Mouse (Mus musculus) MEL (cell line): ENCODE results near the gene 4930503B20Rik.

Source experiments
- CTCF ChIP-seq, 3 experiments: IDR thresholded peaks in 2 of 3; conservative IDR thresholded peaks in 1 of 3; 2 replicates each; pipeline ENCODE4 v1.5.1; 2011 to 2012; ENCODE audit warnings: low read length in 3 of 3, low read depth in 2 of 3, mild to moderate bottlenecking in 2 of 3, improper control_type of control experiment in 1 of 3, inconsistent platforms in 1 of 3, mixed read lengths in 1 of 3, moderate library complexity in 1 of 3; ENCODE audit not compliant: control insufficient read depth in 1 of 3, insufficient read depth in 1 of 3, poor library complexity in 1 of 3, severe bottlenecking in 1 of 3
- E2F4 ChIP-seq: IDR thresholded peaks from 2 replicates; pipeline ENCODE4 v1.6.1; 2011; ENCODE audit warnings: low read depth, low read length, improper control_type of control experiment, borderline replicate concordance
- EP300 ChIP-seq, 2 experiments: IDR thresholded peaks; 2 replicates each; pipeline ENCODE4 v1.6.1; 2011; ENCODE audit warnings: improper control_type of control experiment in 2 of 2, low read length in 2 of 2, low read depth in 1 of 2, mild to moderate bottlenecking in 1 of 2
- JUND ChIP-seq: IDR thresholded peaks from 2 replicates; pipeline ENCODE4 v1.6.1; 2011; ENCODE audit warnings: low read depth, mild to moderate bottlenecking, improper control_type of control experiment, low read length
- MAZ ChIP-seq: IDR thresholded peaks from 2 replicates; pipeline ENCODE4 v1.6.1; 2012; ENCODE audit warnings: low read depth, mild to moderate bottlenecking, inconsistent platforms, low read length, improper control_type of control experiment
- MYC ChIP-seq: IDR thresholded peaks from 2 replicates; pipeline ENCODE4 v1.6.1; 2011; ENCODE audit warnings: low read depth, mild to moderate bottlenecking, low read length, improper control_type of control experiment, moderate library complexity
- NELFE ChIP-seq: IDR thresholded peaks from 2 replicates; pipeline ENCODE4 v1.6.1; 2011; ENCODE audit warnings: low read depth, low read length, improper control_type of control experiment
- POLR2A ChIP-seq, 2 experiments: IDR thresholded peaks; 2 replicates each; pipeline ENCODE4 v1.6.1; 2011 to 2012; ENCODE audit warnings: low read length in 2 of 2, mild to moderate bottlenecking in 2 of 2, control low read depth in 1 of 2, improper control_type of control experiment in 1 of 2, low read depth in 1 of 2, moderate library complexity in 1 of 2; ENCODE audit not compliant: control insufficient read depth in 1 of 2, insufficient read depth in 1 of 2, poor library complexity in 1 of 2
- RCOR1 ChIP-seq: IDR thresholded peaks from 2 replicates; pipeline ENCODE4 v1.6.1; 2012; ENCODE audit warnings: low read depth, mild to moderate bottlenecking, inconsistent platforms, low read length, improper control_type of control experiment
- TCF12 ChIP-seq: IDR thresholded peaks from 2 replicates; pipeline ENCODE4 v1.6.1; 2014; ENCODE audit warnings: low read depth, mild to moderate bottlenecking, inconsistent platforms, low read length, improper control_type of control experiment, moderate library complexity
- USF1 ChIP-seq: IDR thresholded peaks from 2 replicates; pipeline ENCODE4 v1.6.1; 2014; ENCODE audit warnings: low read depth, mild to moderate bottlenecking, inconsistent platforms, low read length, improper control_type of control experiment, moderate library complexity
- USF2 ChIP-seq, 2 experiments: IDR thresholded peaks; 2 replicates each; pipeline ENCODE4 v1.6.1; 2011 to 2012; ENCODE audit warnings: improper control_type of control experiment in 2 of 2, low read length in 2 of 2, borderline replicate concordance in 1 of 2, inconsistent platforms in 1 of 2, low read depth in 1 of 2, mild to moderate bottlenecking in 1 of 2; ENCODE audit not compliant: insufficient read depth in 1 of 2
- ZC3H11A ChIP-seq: IDR thresholded peaks from 2 replicates; pipeline ENCODE4 v1.6.1; 2012; ENCODE audit warnings: low read depth, mild to moderate bottlenecking, inconsistent platforms, low read length, improper control_type of control experiment

DNA sequence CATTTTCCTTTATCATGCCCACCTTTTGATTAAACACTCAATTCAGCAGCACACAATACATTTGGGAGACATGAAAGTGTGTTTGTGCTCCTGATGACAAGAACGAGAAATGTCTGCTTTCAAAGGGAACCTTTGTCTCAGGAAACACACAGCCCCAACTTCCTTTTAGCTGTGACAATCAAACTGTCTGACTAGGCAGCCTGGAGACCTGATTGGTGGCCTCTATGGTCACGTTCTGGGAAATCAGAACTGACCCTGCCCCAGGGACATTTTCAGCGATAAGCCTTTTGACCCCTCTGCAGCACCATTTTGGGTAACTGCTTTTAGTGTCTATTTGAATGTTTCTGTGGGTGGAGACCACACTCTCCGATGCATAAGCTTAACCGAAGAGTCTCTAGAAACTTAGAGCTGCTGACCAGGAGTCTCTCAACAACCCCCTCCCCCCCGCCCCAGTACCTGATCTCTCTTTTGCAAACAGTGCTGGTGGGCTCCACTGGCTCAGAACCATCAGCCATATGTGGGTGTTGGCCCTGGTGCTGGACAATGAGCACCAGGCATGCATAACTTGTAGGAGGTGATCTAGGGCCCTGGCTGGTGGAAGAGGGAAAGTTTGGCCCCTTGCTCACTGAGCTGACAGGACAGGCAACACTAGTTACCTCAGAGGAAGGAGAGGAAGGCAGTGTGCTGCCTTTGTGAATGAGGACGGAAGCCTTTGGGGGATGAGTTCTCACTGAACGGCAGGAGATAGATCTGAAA is 22.7 kb downstream of the 4930503B20Rik start:
- TF ChIP-seq MYC (no peak), CTCF (IDR thresholded peaks at IDR 0.05 in 2 of 3, conservative IDR thresholded peaks at IDR 0.05 in 1 of 3; ENCODE audit: control insufficient read depth in 1 of 3, insufficient read depth in 1 of 3, low read depth in 2 of 3, low read length in 3 of 3, poor library complexity in 1 of 3, severe bottlenecking in 1 of 3) (no peak), JUND (no peak), MAZ (no peak), POLR2A (IDR thresholded peaks at IDR 0.05; ENCODE audit: control insufficient read depth in 1 of 2, insufficient read depth in 1 of 2, low read depth in 1 of 2, low read length in 2 of 2, poor library complexity in 1 of 2) (no peak), ZC3H11A (no peak), EP300 (IDR thresholded peaks at IDR 0.05; ENCODE audit: low read depth in 1 of 2, low read length in 2 of 2) (no peak), RCOR1 (no peak), USF2 (IDR thresholded peaks at IDR 0.05; ENCODE audit: borderline replicate concordance in 1 of 2, insufficient read depth in 1 of 2, low read depth in 1 of 2, low read length in 2 of 2) (no peak), E2F4 (no peak), USF1 (no peak), TCF12 (no peak), NELFE (no peak)
